In genomic region chr9:47529602-47530450, GRCm38 (mm10) we compare ENCODE assay signal across 9 mouse cellular contexts. TPM values are rescaled to one million over a fixed set of nuclear protein-coding genes. Genes with fewer than 3 reads are reported as not detected.
DNase-seq lines count a peak whose midpoint lies in the region; ATAC-seq and TF ChIP-seq lines count a peak whose summit lies in the region.
"Had no signal": no experiment of that assay in that cellular context is flagged by ENCODE, and none has a peak within 500 bp of the region (broad histone marks: within the 10 kb centered on the region; RNA-seq: fewer than 3 reads in every experiment).

Gene Cadm1 (plus strand): TSS chr9:47530173.

- peak within 1 kb of the TSS; percentile 94 for H3K4me2 ChIP-seq in forebrain, embryonic 11.5 days (ENCODE audit: low read depth, low read length, severe bottlenecking)
- H3K4me2 ChIP-seq in heart, embryonic 14.5 days (ENCODE audit: low read length): peak within 1 kb of the TSS; percentile 95
- peak within 1 kb of the TSS; percentile 84 for H3K4me2 ChIP-seq in kidney, postnatal 0 days (ENCODE audit: low read length)
- H3K4me2 ChIP-seq in midbrain, postnatal 0 days (ENCODE audit: low read depth, low read length, poor library complexity, severe bottlenecking): peak within 1 kb of the TSS; percentile 57

- H3K36me3 ChIP-seq in forebrain, embryonic 11.5 days (ENCODE audit: control insufficient read depth, insufficient read depth, low read length): no peaks in the 10 kb centered on the region
- H3K36me3 ChIP-seq in heart, embryonic 14.5 days (ENCODE audit: control insufficient read depth, insufficient read depth, low read length): no peaks in the 10 kb centered on the region
- H3K36me3 ChIP-seq in kidney, postnatal 0 days (ENCODE audit: insufficient read depth, low read length): no peaks in the 10 kb centered on the region
- H3K36me3 ChIP-seq in midbrain, postnatal 0 days (ENCODE audit: insufficient read depth, low read length): no peaks in the 10 kb centered on the region

- no peaks in the 10 kb centered on the region for H3K27me3 ChIP-seq in forebrain, embryonic 11.5 days (ENCODE audit: control insufficient read depth, insufficient read depth, low read length)
- H3K27me3 ChIP-seq in heart, embryonic 14.5 days (ENCODE audit: control insufficient read depth, insufficient read depth, low read length): peaks cover 41% of the 10 kb centered on the region
- H3K27me3 ChIP-seq in kidney, postnatal 0 days (ENCODE audit: insufficient read depth, low read length): no peaks in the 10 kb centered on the region
- H3K27me3 ChIP-seq in midbrain, postnatal 0 days (ENCODE audit: insufficient read depth, low read length): no peaks in the 10 kb centered on the region
- H3K27me3 ChIP-seq: CH12.LX had no signal

- peak; percentile 69 for DNase-seq in CD4-positive helper T cell, adult 2 months (ENCODE audit: low read depth, low spot score)
- DNase-seq in c-Kit-positive CD71-positive TER-119-positive erythroid progenitor cells, embryonic 14.5 days (ENCODE audit: low spot score): peak; percentile 74
- DNase-seq in forebrain, embryonic 11.5 days (ENCODE audit: low spot score): peak; percentile 99
- DNase-seq in kidney, postnatal 0 days (ENCODE audit: low spot score): peak; percentile 98
- DNase-seq in liver: peak; percentile 93
- DNase-seq in midbrain, postnatal 0 days (ENCODE audit: low spot score): peak; percentile 99
- DNase-seq in spleen, postnatal 10 days (ENCODE audit: low spot score in 2 of 2): peak; percentile 23 to 80

- peak within 1 kb of the TSS; percentile 68 for H3K4me3 ChIP-seq in forebrain, embryonic 11.5 days (ENCODE audit: low read depth, low read length)
- peak within 1 kb of the TSS; percentile 66 to 81 for H3K4me3 ChIP-seq in heart, embryonic 14.5 days (ENCODE audit: control insufficient read depth in 1 of 2, insufficient read depth in 1 of 2, low read depth in 1 of 2, low read length in 2 of 2)
- H3K4me3 ChIP-seq in kidney, postnatal 0 days (replicated peaks; ENCODE audit: low read depth, low read length): peak within 1 kb of the TSS; percentile 47
- H3K4me3 ChIP-seq in midbrain, postnatal 0 days (ENCODE audit: low read depth, low read length): peak within 1 kb of the TSS; percentile 92

- H3K9me3 ChIP-seq in forebrain, embryonic 11.5 days (ENCODE audit: control insufficient read depth, low read length): no peaks in the 10 kb centered on the region
- no peaks in the 10 kb centered on the region for H3K9me3 ChIP-seq in heart, embryonic 14.5 days (ENCODE audit: control insufficient read depth, low read length)
- no peaks in the 10 kb centered on the region for H3K9me3 ChIP-seq in kidney, postnatal 0 days (replicated peaks; ENCODE audit: low read length)
- H3K9me3 ChIP-seq in midbrain, postnatal 0 days (ENCODE audit: low read length): no peaks in the 10 kb centered on the region

- ATAC-seq in forebrain, embryonic 11.5 days (replicated peaks; ENCODE audit: low FRiP score): peak; percentile 97
- peak; percentile 95 for ATAC-seq in heart, embryonic 14.5 days (ENCODE audit: insufficient number of reproducible peaks, insufficient read depth, low FRiP score, low read depth)
- peak; percentile 97 for ATAC-seq in kidney, postnatal 0 days (replicated peaks; ENCODE audit: low FRiP score, low read depth)
- ATAC-seq in midbrain, postnatal 0 days (ENCODE audit: low FRiP score): peak; percentile 96

- H3K9ac ChIP-seq in forebrain, embryonic 11.5 days (ENCODE audit: low read length): peak within 1 kb of the TSS; percentile 92
- H3K9ac ChIP-seq in heart, embryonic 14.5 days (ENCODE audit: low read length): peak within 1 kb of the TSS; percentile 78
- H3K9ac ChIP-seq in kidney, postnatal 0 days (ENCODE audit: low read depth, low read length): peak within 1 kb of the TSS; percentile 60
- H3K9ac ChIP-seq in midbrain, postnatal 0 days (replicated peaks; ENCODE audit: low read length, poor library complexity, severe bottlenecking): peak within 1 kb of the TSS; percentile 94

- under 1% methylated on average over 71 of the region's 72 CpGs for WGBS in forebrain, embryonic 11.5 days
- under 1% methylated on average over 68 of the region's 72 CpGs for WGBS in heart, embryonic 14.5 days
- WGBS in kidney, postnatal 0 days: under 1% methylated on average over 72 of the region's 72 CpGs
- under 1% methylated on average over 60 of the region's 72 CpGs for WGBS in midbrain, postnatal 0 days

- H3K4me1 ChIP-seq in forebrain, embryonic 11.5 days (replicated peaks; ENCODE audit: control insufficient read depth, insufficient read depth, low read length): peaks cover 14% of the 10 kb centered on the region
- peaks cover 3 to 12% of the 10 kb centered on the region in 2 experiments for H3K4me1 ChIP-seq in heart, embryonic 14.5 days (ENCODE audit: control insufficient read depth in 2 of 2, insufficient read depth in 2 of 2, low read length in 2 of 2)
- H3K4me1 ChIP-seq in kidney, postnatal 0 days (replicated peaks; ENCODE audit: insufficient read depth, low read length): 0 out of 2 replicates have a peak, but pooled peaks cover 3% of the 10 kb centered on the region
- peaks cover 3% of the 10 kb centered on the region for H3K4me1 ChIP-seq in midbrain, postnatal 0 days (ENCODE audit: insufficient read depth, low read length)

- peak within 1 kb of the TSS; percentile 74 for H3K27ac ChIP-seq in forebrain, embryonic 11.5 days (ENCODE audit: low read depth, low read length)
- peak within 1 kb of the TSS; percentile 50 to 73 for H3K27ac ChIP-seq in heart, embryonic 14.5 days (replicated peaks in 1 of 2; ENCODE audit: control insufficient read depth in 1 of 2, insufficient read depth in 1 of 2, low read depth in 2 of 2, low read length in 2 of 2)
- H3K27ac ChIP-seq in kidney, postnatal 0 days: peak within 1 kb of the TSS; percentile 88
- peak within 1 kb of the TSS; percentile 93 for H3K27ac ChIP-seq in midbrain, postnatal 0 days (ENCODE audit: low read depth, low read length)

- TF ChIP-seq CTCF in kidney, postnatal 0 days (IDR thresholded peaks at IDR 0.05; ENCODE audit: low read depth): peak; percentile 63
- TF ChIP-seq CTCF in midbrain, postnatal 0 days (IDR thresholded peaks at IDR 0.05): peak; percentile 77

RNA-seq across cellular contexts. Expression of gene Cadm1, which starts in this region (rescaled TPM):
- 105 and 112 TPM in 2 replicates for polyA plus RNA-seq in forebrain, embryonic 11.5 days (2014; fragmentation: Nextera tagmentation; extraction: Ambion mirVana)
- 14.7 and 16.5 TPM in 2 replicates for polyA plus RNA-seq in heart, embryonic 14.5 days (2014; fragmentation: Nextera tagmentation; extraction: Ambion mirVana)
- 41.4 and 44.5 TPM in 2 replicates for polyA plus RNA-seq in kidney, postnatal 0 days (2015; fragmentation: Nextera tagmentation; extraction: Ambion mirVana)
- total RNA-seq in midbrain, postnatal 0 days (2014; rRNA removed): 200 and 232 TPM in 2 replicates
- 344 and 367 TPM in 2 replicates for polyA plus RNA-seq in midbrain, postnatal 0 days (2015; fragmentation: Nextera tagmentation; extraction: Ambion mirVana)
- total RNA-seq: CH12.LX had no signal

Comparison
In these comparisons a context has a peak if more than half of its experiments do, and no peak if none do; other contexts are left out.
1. Peak in every context shown above with its lines: DNase-seq, ATAC-seq, H3K4me3 ChIP-seq and H3K27ac ChIP-seq.